Mouse (Mus musculus) ES-Bruce4 (cell line): ENCODE measurements around the gene Traf7. TPM values are rescaled to one million over a fixed set of nuclear protein-coding genes. Genes with fewer than 3 reads are reported as not detected.

Source experiments
- H3K27ac ChIP-seq: 2 replicates; pipeline ENCODE4 v1.5.1; 2012; ENCODE audit warnings: low read length, inconsistent platforms; ENCODE audit not compliant: insufficient read depth
- H3K27me3 ChIP-seq: 2 replicates; pipeline ENCODE4 v1.6.1; 2012; ENCODE audit warnings: mild to moderate bottlenecking, low read length, inconsistent platforms; ENCODE audit not compliant: control insufficient read depth, poor library complexity, insufficient read depth, severe bottlenecking
- H3K36me3 ChIP-seq: 2 replicates; pipeline ENCODE4 v1.6.1; 2012; ENCODE audit warnings: inconsistent platforms, mild to moderate bottlenecking, low read length, moderate library complexity; ENCODE audit not compliant: control insufficient read depth, poor library complexity, insufficient read depth, severe bottlenecking
- H3K4me1 ChIP-seq: one replicate; pipeline ENCODE4 v1.8.1; 2011; ENCODE audit warnings: low read length; ENCODE audit not compliant: control insufficient read depth, insufficient read depth
- H3K4me3 ChIP-seq: 2 replicates; pipeline ENCODE4 v1.5.1; 2011; ENCODE audit warnings: low read depth, mild to moderate bottlenecking, low read length
- H3K9ac ChIP-seq: 2 replicates; pipeline ENCODE4 v1.6.1; 2012; ENCODE audit warnings: low read depth, mild to moderate bottlenecking, inconsistent platforms; ENCODE audit not compliant: poor library complexity, severe bottlenecking
- H3K9me3 ChIP-seq: replicated peaks from 2 replicates; pipeline ENCODE4 v1.6.1; 2012; ENCODE audit warnings: mild to moderate bottlenecking, low read length, inconsistent platforms; ENCODE audit not compliant: control insufficient read depth, poor library complexity, insufficient read depth, severe bottlenecking
- CTCF ChIP-seq: IDR thresholded peaks from one replicate; pipeline ENCODE4 v1.8.1; 2011; ENCODE audit warnings: low read depth, low read length
- EP300 ChIP-seq: IDR thresholded peaks from 2 replicates; pipeline ENCODE4 v1.6.1; 2011; ENCODE audit warnings: low read depth, low read length; ENCODE audit not compliant: insufficient read depth
- POLR2A ChIP-seq: IDR thresholded peaks from one replicate; pipeline ENCODE4 v1.8.1; 2011; ENCODE audit warnings: low read length; ENCODE audit not compliant: insufficient read depth
- polyA plus RNA-seq: library from polyadenylated mRNA; stranded (reverse); fragments of >200 nt; gene quantifications from 2 replicates; pipeline ENCODE4 v1.2.4, GENCODE M21; 2011; ENCODE audit warnings: low read depth; ENCODE audit not compliant: missing spikeins, insufficient read depth, insufficient read length

The Traf7 gene
- polyA plus RNA-seq: 145 and 168 TPM in 2 replicates

GRCm38 (mm10) chr17:24527723-24528559 is at the start of gene Traf7:
TSS of gene Traf7 (minus strand) at chr17:24527938.
- Histone ChIP-seq H3K4me1 (no peaks in the 10 kb centered on the region), H3K9me3 (no peaks in the 10 kb centered on the region), H3K4me3 (peak within 1 kb of the TSS; percentile 99), H3K27me3 (no peaks in the 10 kb centered on the region), H3K27ac (peak within 1 kb of the TSS; percentile 96), H3K9ac (peak within 1 kb of the TSS; percentile 98), H3K36me3 (peaks cover 27% of the 10 kb centered on the region)
- TF ChIP-seq EP300 (no peak), POLR2A (peak; percentile 100)

DNA sequence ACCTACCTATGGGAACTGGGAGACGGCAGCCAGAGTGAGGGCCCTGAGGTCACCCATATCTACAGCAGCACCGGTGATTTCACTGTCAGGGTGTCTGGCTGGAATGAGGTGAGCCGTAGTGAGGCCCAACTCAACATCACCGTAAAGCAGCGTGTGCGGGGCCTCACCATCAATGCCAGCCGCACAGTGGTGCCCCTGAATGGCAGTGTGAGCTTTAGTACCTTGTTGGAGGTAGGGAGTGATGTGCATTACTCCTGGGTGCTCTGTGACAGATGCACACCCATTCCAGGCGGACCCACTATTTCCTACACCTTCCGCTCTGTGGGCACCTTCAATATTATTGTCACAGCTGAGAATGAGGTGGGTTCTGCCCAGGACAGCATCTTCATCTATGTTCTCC is 46.1 kb upstream of the Traf7 start:
- H3K9me3 ChIP-seq: no peaks in the 10 kb centered on the region
- H3K27me3 ChIP-seq: no peaks in the 10 kb centered on the region
- H3K4me1 ChIP-seq: no peaks in the 10 kb centered on the region
- H3K9ac ChIP-seq: no peak overlapping the region
- no peak overlapping the region for H3K27ac ChIP-seq
- H3K4me3 ChIP-seq: no peak overlapping the region
- no peaks in the 10 kb centered on the region for H3K36me3 ChIP-seq
- TF ChIP-seq POLR2A: no peak
- TF ChIP-seq CTCF: no peak
- TF ChIP-seq EP300: no peak

GRCm38 (mm10) chr17:24572651-24573245 is 45.0 kb upstream of the Traf7 start:
- H3K9me3 ChIP-seq: no peaks in the 10 kb centered on the region
- TF ChIP-seq EP300 (no peak), CTCF (no peak)
- H3K4me1 ChIP-seq: no peaks in the 10 kb centered on the region
- H3K27ac ChIP-seq: no peak overlapping the region
- H3K9ac ChIP-seq: no peak overlapping the region
- H3K36me3 ChIP-seq: no peaks in the 10 kb centered on the region
- H3K27me3 ChIP-seq: no peaks in the 10 kb centered on the region
- no peak overlapping the region for H3K4me3 ChIP-seq

- Histone ChIP-seq H3K4me3 (no peak overlapping the region), H3K36me3 (no peaks in the 10 kb centered on the region), H3K27ac (no peak overlapping the region), H3K9ac (no peak overlapping the region), H3K9me3 (no peaks in the 10 kb centered on the region), H3K4me1 (peaks cover 5% of the 10 kb centered on the region), H3K27me3 (no peaks in the 10 kb centered on the region)
- TF ChIP-seq CTCF (no peak), EP300 (no peak), POLR2A (no peak)
Measured at GRCm38 (mm10) chr17:24569837-24570236, 42.1 kb upstream of the Traf7 start.

DNA sequence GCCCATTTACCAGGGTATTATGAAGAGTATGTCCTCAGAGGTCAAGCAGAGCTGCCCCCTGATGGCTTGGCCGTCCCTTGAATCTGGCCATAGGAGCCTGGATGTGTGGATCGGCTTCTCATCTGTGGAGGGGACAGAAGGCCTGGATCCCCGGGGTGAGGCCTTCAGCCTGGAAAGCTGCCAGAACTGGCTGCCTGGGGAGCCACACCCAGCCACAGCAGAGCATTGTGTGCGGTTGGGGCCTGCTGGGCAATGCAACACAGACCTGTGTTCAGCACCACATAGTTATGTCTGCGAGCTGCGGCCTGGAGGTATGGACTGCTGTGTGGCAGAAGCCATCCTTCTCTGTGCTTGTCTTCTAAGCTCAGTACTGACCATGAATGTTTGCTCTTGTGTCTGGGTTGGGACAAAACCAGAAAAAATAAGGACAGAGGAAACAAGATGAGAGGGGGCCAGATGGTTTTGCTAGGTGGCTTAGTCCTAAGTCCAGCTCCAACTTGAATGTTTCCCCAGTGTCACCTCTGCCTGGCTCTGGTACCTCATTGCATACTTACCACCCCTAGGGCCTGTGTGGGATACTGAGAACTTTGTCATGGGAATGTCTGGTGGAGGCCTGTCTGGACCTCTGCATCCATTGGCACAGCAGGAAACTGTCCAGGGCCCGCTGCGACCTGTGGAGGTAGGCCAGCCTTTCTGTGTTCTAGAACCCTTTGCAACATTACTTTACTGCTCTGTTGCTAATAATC is 39.5 kb upstream of the Traf7 start:
- Histone ChIP-seq H3K4me1 (peaks cover 5% of the 10 kb centered on the region), H3K4me3 (no peak overlapping the region), H3K27ac (no peak overlapping the region), H3K36me3 (no peaks in the 10 kb centered on the region), H3K9ac (no peak overlapping the region), H3K27me3 (no peaks in the 10 kb centered on the region), H3K9me3 (no peaks in the 10 kb centered on the region)
- TF ChIP-seq CTCF (no peak), EP300 (no peak), POLR2A (no peak)
